Mouse (Mus musculus): Measurements from ENCODE around the gene Gm9945. TPM values are rescaled to one million over a fixed set of nuclear protein-coding genes. Genes with fewer than 3 reads are reported as not detected.
A peak's percentile ranks its signal among the peaks of the same experiment; 100 is the strongest.

The Gm9945 gene
- polyA plus RNA-seq, 1 experiment from 2014 or later = not detected

DNA sequence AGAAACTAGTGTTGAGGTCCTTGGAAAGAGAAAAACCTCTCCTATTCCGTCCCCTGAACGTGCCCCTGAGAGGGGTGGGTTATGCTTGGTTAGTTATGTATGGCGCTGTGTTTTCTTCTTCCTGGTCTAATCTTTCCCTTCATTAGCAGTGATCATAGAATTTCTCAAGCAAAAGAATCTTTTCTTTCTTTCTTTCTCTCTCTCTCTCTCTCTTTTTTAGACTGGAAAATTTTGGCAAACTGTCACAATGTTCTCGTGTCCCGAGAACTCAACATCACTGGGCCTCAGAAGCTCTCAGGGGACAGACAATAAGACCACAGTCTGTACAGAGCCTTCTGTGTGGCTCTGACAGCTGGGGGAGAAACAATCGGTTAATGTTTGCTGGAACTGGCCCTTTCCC lies 15.5 kb downstream of the Gm9945 start:
- WGBS = 56% methylated on average over 6 of the region's 6 CpGs

DNA sequence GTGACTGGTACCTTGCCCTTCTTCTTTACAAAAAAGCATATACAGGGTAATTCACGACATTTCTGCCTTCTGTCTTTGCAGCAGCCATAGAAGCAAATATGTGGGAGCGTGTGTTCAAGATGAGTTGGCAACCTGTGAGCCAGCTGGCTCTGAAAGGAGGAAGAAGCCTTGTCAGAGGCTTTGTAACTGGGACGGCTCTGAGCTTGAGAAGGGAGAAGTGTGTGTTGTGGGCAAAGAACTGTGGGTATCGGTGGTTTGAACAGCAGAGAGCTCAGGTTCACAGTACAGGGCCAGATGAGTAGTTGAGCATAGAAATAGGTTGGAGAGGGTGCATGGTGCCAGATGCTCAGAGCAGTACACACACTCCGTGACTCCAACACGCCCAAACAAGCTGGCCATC lies 17.0 kb downstream of the Gm9945 start:
- H3K27me3 ChIP-seq (replicated peaks) = no peaks in the 10 kb centered on the region; the same call in 1 of the 2 replicates
- peaks cover 20% of the 10 kb centered on the region for H3K4me1 ChIP-seq (replicated peaks)
- H3K9me3 ChIP-seq (replicated peaks) = no peaks in the 10 kb centered on the region
- ATAC-seq (ENCODE audit: insufficient number of reproducible peaks, low FRiP score) = no peak
- H3K36me3 ChIP-seq = no peaks in the 10 kb centered on the region
- H3K4me2 ChIP-seq = no peak overlapping the region
- whole genome bisulfite sequencing = 72% methylated on average over 6 of the region's 6 CpGs
- H3K27ac ChIP-seq (ENCODE audit: poor library complexity, severe bottlenecking) = no peak overlapping the region
- H3K4me3 ChIP-seq = no peak overlapping the region
- H3K9ac ChIP-seq = no peak overlapping the region

More for the DNA sequence above, 15.5 kb downstream of the Gm9945 start:
- peaks cover 17% of the 10 kb centered on the region for H3K4me1 ChIP-seq (replicated peaks)
- no peak overlapping the region for H3K4me3 ChIP-seq
- H3K27ac ChIP-seq (ENCODE audit: poor library complexity, severe bottlenecking) = no peak overlapping the region
- H3K4me2 ChIP-seq = no peak overlapping the region
- H3K27me3 ChIP-seq (replicated peaks) = no peaks in the 10 kb centered on the region; the same call in 1 of the 2 replicates
- H3K36me3 ChIP-seq = no peaks in the 10 kb centered on the region
- no peaks in the 10 kb centered on the region for H3K9me3 ChIP-seq (replicated peaks)
- H3K9ac ChIP-seq = no peak overlapping the region
- ATAC-seq (ENCODE audit: insufficient number of reproducible peaks, low FRiP score) = no peak

DNA sequence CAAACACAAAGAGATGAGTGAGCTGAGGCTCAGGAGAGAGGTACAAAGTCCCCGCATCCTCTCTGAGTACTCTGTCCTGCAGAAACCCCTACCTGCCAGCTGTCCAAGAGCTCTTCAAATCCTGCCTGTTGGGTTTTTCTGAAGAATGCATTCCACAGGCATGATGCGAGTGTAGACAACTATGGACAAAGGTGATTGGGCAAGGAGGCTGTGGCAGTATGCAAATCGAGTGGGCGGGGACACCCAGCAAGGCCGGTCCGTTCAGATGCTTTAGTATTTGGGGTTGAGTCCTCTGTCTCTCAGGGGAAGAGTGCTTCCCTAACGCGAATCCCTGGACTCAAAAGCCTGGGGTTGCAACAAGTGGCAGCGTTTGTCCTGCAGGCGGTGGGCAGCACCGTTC lies 20.6 kb downstream of the Gm9945 start:
- Histone ChIP-seq H3K27ac (ENCODE audit: poor library complexity, severe bottlenecking) (no peak overlapping the region), H3K4me1 (replicated peaks) (peaks cover 6% of the 10 kb centered on the region), H3K36me3 (no peaks in the 10 kb centered on the region), H3K4me3 (peak overlapping the region; percentile 3; the same call in 1 of the 2 replicates), H3K27me3 (replicated peaks) (no peaks in the 10 kb centered on the region; the same call in 1 of the 2 replicates), H3K9ac (no peak overlapping the region), H3K4me2 (peak overlapping the region; percentile 62), H3K9me3 (replicated peaks) (no peaks in the 10 kb centered on the region)
- no peak; the same call in 1 of the 2 replicates for ATAC-seq (ENCODE audit: insufficient number of reproducible peaks, low FRiP score)
- WGBS = 6% methylated on average over 11 of the region's 11 CpGs

DNA sequence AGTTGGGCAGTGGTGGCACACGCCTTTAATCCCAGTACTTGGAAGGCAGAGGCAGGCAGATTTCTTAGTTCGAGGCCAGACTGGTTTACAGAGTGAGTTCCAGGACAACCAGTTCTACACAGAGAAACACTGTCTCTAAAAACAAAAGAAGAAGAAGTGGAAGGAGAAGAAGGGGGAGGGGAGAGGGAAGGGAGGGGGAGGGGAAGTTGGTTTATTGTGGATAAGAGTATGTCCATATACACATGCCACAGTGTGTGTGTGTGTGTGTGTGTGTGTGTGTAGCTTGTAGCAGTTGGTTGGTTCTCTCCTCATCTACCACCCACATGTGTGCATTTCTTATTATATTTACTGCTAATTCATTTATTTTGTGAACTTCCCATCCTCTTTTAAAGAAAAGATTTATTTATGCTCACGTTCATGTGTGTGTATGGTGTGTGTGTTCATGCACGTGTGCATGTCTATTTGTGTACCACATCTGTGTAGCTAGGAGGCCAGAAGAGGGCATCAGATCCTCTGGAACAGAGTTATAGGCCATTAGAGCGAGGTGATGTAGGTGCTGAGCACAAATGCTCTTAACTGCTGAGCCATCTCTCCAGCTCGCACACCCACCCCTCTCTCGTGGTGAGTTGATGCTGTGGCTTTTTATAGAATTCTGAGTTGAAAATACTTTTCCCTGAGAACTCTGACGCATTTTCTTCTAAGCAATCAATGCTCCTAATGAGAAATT lies 22.2 kb downstream of the Gm9945 start:
- Histone ChIP-seq H3K27ac (ENCODE audit: poor library complexity, severe bottlenecking) (no peak overlapping the region), H3K36me3 (no peaks in the 10 kb centered on the region), H3K4me3 (no peak overlapping the region), H3K4me2 (no peak overlapping the region), H3K27me3 (replicated peaks) (no peaks in the 10 kb centered on the region; the same call in 1 of the 2 replicates), H3K9me3 (replicated peaks) (no peaks in the 10 kb centered on the region), H3K4me1 (replicated peaks) (peaks cover 6% of the 10 kb centered on the region), H3K9ac (no peak overlapping the region)
- no peak for ATAC-seq (ENCODE audit: insufficient number of reproducible peaks, low FRiP score)
- WGBS = 74% methylated on average over 8 of the region's 8 CpGs

DNA sequence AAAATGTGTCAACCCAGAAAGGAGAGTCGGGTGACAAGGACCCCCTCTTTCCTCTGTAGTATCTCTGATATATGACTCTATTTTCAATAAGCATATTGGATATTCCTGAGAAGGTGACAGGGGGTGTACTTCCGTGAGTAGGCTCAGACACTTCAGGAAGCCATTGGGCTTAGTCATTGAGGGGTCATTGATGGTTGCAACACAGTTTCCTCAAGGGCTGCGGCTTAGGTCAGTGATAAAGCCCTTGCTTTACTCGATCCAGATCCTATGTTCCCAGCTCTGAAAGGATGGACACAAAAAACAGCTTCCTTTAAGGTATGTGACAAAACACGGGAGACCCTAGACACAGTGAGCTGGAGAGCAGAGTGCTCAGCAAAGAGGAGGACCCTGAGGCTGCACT lies 23.8 kb downstream of the Gm9945 start:
- Histone ChIP-seq H3K4me2 (no peak overlapping the region), H3K4me3 (no peak overlapping the region), H3K27me3 (replicated peaks) (no peaks in the 10 kb centered on the region), H3K4me1 (replicated peaks) (peaks cover 6% of the 10 kb centered on the region), H3K9ac (no peak overlapping the region), H3K27ac (ENCODE audit: poor library complexity, severe bottlenecking) (no peak overlapping the region), H3K36me3 (no peaks in the 10 kb centered on the region), H3K9me3 (replicated peaks) (no peaks in the 10 kb centered on the region)
- ATAC-seq (ENCODE audit: insufficient number of reproducible peaks, low FRiP score) = no peak
- 61% methylated on average over 5 of the region's 5 CpGs for whole genome bisulfite sequencing

DNA sequence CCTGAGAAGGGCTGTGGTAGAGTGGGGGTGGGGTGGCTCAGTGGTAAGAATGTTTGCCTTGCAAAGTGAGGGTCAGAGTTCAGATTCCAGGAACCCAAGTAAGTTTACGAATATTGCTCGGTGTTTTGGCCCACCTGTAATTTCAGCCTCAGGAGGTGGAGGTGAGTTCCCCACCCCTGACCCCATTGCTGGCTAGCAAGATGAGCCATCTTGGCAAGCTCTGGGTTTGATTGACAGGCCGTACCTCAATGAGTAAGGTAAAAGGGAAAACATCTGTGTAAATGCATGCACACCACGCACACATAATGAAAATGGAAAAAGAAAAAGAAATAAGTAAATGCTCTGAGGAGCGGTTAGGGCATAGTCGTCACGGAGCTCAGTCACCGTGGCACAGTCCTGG lies 24.4 kb downstream of the Gm9945 start:
- Histone ChIP-seq H3K36me3 (no peaks in the 10 kb centered on the region), H3K9ac (no peak overlapping the region), H3K9me3 (replicated peaks) (no peaks in the 10 kb centered on the region), H3K27me3 (replicated peaks) (no peaks in the 10 kb centered on the region), H3K4me1 (replicated peaks) (peaks cover 6% of the 10 kb centered on the region), H3K4me2 (no peak overlapping the region), H3K4me3 (no peak overlapping the region), H3K27ac (ENCODE audit: poor library complexity, severe bottlenecking) (no peak overlapping the region)
- WGBS = 87% methylated on average over 8 of the region's 8 CpGs
- ATAC-seq (ENCODE audit: insufficient number of reproducible peaks, low FRiP score) = no peak

DNA sequence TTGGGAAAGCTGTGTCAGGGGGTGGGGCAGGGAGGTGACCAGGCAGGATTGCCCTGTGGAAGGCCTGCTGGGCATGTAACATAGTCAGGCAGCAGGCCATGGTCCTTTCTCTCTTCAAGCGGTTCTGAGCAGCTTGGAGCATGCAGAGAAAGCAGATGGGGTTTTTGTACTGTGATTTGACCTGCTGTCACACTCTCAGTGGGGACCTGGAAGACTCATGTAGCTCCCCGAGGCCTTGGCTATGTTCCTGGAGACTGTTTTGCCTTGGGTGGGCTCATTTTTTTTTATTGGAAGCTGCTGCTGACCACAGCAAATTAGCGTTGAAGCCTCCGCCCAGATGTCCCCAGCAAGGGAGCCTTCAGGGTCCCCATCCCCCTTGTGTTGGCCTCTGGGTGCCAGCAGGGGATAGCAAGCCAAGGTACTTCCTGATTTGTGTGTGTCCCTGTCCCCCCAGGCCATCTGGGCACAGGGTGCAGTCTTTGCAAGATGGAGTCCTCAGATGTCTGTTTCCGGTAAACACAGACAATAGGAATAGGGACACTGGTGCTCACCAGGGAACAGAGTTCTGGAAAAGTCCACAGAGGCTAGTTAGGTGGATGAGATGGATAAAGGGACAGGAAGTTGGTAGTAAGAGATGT lies 25.2 kb downstream of the Gm9945 start:
- no peak for ATAC-seq (ENCODE audit: insufficient number of reproducible peaks, low FRiP score)
- Histone ChIP-seq H3K9ac (no peak overlapping the region), H3K4me2 (no peak overlapping the region), H3K27ac (ENCODE audit: poor library complexity, severe bottlenecking) (no peak overlapping the region), H3K4me1 (replicated peaks) (peaks cover 8% of the 10 kb centered on the region), H3K27me3 (replicated peaks) (no peaks in the 10 kb centered on the region), H3K36me3 (no peaks in the 10 kb centered on the region), H3K9me3 (replicated peaks) (no peaks in the 10 kb centered on the region), H3K4me3 (no peak overlapping the region)
- 69% methylated on average over 5 of the region's 5 CpGs for WGBS

DNA sequence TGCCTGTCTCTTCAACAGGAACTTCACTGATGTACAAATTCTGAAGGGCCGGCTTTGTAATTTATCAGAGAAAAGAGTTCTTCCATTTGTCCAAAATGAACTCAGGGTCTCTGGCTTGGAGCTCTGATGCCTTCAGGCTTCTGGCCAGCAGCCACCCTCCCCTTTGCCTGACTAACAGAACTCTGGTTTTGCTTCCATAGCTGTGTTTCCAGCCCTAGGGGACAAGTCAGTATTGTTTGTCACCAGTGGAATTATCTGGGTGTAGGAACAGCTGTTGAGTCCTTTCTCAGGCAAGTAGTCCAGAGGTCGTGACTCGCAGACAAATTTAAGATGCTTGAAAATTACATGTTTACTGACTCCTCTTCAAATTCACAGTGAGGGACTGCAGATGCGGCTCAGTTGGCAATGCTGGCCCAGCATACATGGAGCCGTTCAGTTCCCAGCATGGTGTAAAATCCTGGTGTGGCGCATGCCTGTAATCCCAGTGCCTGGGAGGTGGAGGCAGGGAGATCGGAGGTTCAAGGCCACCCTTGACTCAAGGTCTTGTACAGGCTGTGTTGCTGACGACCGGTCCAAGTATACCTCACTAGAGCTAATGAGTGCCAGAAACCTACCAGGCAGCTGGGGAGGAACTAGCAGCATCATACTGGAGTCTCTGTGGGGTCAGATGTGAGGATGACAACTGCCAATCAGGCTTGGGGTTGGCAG lies 27.3 kb downstream of the Gm9945 start:
- no peak overlapping the region for H3K27ac ChIP-seq (ENCODE audit: poor library complexity, severe bottlenecking)
- ATAC-seq (ENCODE audit: insufficient number of reproducible peaks, low FRiP score) = no peak
- 84% methylated on average over 9 of the region's 9 CpGs for WGBS

DNA sequence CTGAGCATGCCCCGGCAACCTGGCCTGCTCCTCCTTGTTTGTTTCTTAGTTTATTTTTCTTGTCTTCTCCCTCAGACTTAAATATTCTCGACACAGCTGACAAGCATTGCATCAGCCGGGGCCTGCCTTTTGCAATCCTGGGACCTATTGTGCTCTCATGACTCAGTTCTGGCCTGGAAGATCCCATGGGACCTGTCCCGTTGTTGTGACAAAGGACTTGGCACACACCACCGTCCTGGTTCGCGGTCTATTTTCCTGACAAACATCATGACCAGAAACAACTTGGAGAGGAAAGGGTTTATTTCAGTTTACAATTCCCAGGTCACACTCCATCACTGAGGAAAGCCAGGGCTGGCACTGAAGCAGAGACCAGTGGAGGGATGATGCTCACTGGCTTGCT lies 28.2 kb downstream of the Gm9945 start:
- no peaks in the 10 kb centered on the region for H3K27me3 ChIP-seq (replicated peaks)
- H3K9ac ChIP-seq = no peak overlapping the region
- H3K4me1 ChIP-seq (replicated peaks) = 0 out of 2 replicates have a peak, but pooled peaks cover 5% of the 10 kb centered on the region
- ATAC-seq (ENCODE audit: insufficient number of reproducible peaks, low FRiP score) = no peak
- no peak overlapping the region for H3K27ac ChIP-seq (ENCODE audit: poor library complexity, severe bottlenecking)
- no peak overlapping the region for H3K4me2 ChIP-seq
- H3K9me3 ChIP-seq (replicated peaks) = no peaks in the 10 kb centered on the region
- 59% methylated on average over 7 of the region's 7 CpGs for WGBS
- H3K36me3 ChIP-seq = no peaks in the 10 kb centered on the region
- no peak overlapping the region for H3K4me3 ChIP-seq

More for the DNA sequence above, 27.3 kb downstream of the Gm9945 start:
- Histone ChIP-seq H3K9ac (no peak overlapping the region), H3K4me2 (no peak overlapping the region), H3K9me3 (replicated peaks) (no peaks in the 10 kb centered on the region), H3K4me1 (replicated peaks) (0 out of 2 replicates have a peak, but pooled peaks cover 5% of the 10 kb centered on the region), H3K36me3 (no peaks in the 10 kb centered on the region), H3K27me3 (replicated peaks) (no peaks in the 10 kb centered on the region), H3K4me3 (no peak overlapping the region)

DNA sequence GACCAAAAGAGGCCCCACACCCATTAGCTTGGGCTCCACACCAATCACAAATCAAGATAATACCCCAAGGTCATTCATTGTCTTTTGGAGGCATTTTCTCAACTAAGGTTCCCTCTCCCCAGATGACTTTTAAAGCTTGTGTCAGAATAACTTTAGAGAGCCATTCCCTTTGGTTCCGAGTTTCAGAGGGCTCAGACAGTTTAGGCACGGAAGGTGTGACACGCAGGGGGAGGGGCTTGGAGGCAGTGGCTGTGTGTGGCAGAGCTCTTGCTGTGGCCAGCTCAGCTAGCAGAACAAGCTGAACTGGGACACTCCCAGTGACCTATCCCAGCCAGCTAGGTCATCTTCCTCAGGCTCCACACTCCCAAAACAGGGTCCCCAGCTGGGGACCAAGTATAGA lies 28.6 kb downstream of the Gm9945 start:
- H3K9me3 ChIP-seq (replicated peaks) = no peaks in the 10 kb centered on the region
- 0 out of 2 replicates have a peak, but pooled peaks cover 5% of the 10 kb centered on the region for H3K4me1 ChIP-seq (replicated peaks)
- H3K9ac ChIP-seq = no peak overlapping the region
- H3K4me2 ChIP-seq = no peak overlapping the region
- H3K27me3 ChIP-seq (replicated peaks) = no peaks in the 10 kb centered on the region
- H3K27ac ChIP-seq (ENCODE audit: poor library complexity, severe bottlenecking) = no peak overlapping the region
- no peak overlapping the region for H3K4me3 ChIP-seq
- H3K36me3 ChIP-seq = no peaks in the 10 kb centered on the region
- no peak for ATAC-seq (ENCODE audit: insufficient number of reproducible peaks, low FRiP score)
- 46% methylated on average over 3 of the region's 3 CpGs for WGBS

DNA sequence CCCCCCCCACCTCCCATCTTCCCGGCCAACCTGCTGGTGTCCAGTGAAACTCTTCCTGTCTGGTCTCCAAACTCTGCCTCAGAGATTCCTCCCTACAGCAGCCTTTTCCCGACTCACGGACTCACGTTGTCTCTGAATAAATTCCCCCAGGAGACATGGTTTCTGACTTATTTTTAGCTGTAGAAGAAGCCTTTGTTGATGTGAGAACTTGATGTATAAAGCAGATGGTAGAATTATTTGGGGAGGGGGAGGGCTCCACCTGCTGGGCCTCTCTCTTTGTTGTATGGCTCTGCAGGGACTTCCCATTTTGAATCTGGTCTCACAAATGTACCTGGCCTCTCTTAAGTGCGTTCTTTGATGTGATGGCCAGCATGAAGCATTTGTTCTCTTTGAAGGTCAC lies 30.4 kb downstream of the Gm9945 start:
- 0 out of 2 replicates have a peak, but pooled peaks cover 5% of the 10 kb centered on the region for H3K4me1 ChIP-seq (replicated peaks)
- no peak for ATAC-seq (ENCODE audit: insufficient number of reproducible peaks, low FRiP score)
- no peaks in the 10 kb centered on the region for H3K9me3 ChIP-seq (replicated peaks)
- H3K27me3 ChIP-seq (replicated peaks) = no peaks in the 10 kb centered on the region
- H3K36me3 ChIP-seq = no peaks in the 10 kb centered on the region
- H3K27ac ChIP-seq (ENCODE audit: poor library complexity, severe bottlenecking) = no peak overlapping the region
- WGBS = 41% methylated on average over 5 of the region's 5 CpGs
- no peak overlapping the region for H3K4me3 ChIP-seq
- no peak overlapping the region for H3K9ac ChIP-seq
- H3K4me2 ChIP-seq = no peak overlapping the region
